Comparison of ENCODE assay signal across 22 mouse cellular contexts in the genomic region with DNA sequence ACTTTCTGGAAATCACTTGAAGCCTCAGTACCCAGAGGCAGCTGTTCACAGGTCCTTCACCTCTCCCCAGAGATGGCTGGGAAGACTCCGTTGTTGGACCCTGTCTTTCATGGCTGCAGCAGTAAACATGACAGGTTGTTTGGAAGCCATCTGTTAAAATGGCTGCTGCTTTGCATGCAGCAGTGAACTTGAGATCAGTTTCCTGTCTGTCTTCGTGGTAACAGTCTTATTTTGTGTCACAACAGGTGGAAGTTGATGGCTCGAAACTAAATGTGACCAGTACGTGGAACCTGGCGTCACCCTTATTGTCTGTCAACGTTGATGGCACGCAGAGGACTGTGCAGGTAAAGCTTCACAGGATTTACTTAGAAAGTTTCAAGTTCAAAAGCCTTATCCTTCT.
"Had no signal": no experiment of that assay in that cellular context is flagged by ENCODE, and none has a peak within 500 bp of the region (broad histone marks: within the 10 kb centered on the region; RNA-seq: fewer than 3 reads in every experiment).

No protein-coding gene starts in this region.

- ATAC-seq: liver, embryonic 12.5 days; midbrain, embryonic 16.5 days had no signal

- H3K4me2 ChIP-seq: limb, embryonic 13.5 days; liver, embryonic 12.5 days; liver, embryonic 15.5 days; lung, embryonic 15.5 days; midbrain, embryonic 11.5 days had no signal

- H3K9me3 ChIP-seq: limb, embryonic 10.5 days; limb, embryonic 13.5 days; liver, embryonic 12.5 days; liver, embryonic 15.5 days; lung, embryonic 15.5 days had no signal

- H3K4me1 ChIP-seq: limb, embryonic 10.5 days; limb, embryonic 13.5 days; liver, embryonic 12.5 days; liver, embryonic 15.5 days; lung, embryonic 15.5 days had no signal

- H3K27ac ChIP-seq: kidney, postnatal 0 days; layer of hippocampus, adult 2 months; limb, embryonic 10.5 days; limb, embryonic 13.5 days; liver, embryonic 12.5 days; liver, embryonic 15.5 days; lung, embryonic 15.5 days had no signal

- H3K9ac ChIP-seq: limb, embryonic 13.5 days; liver, embryonic 12.5 days; liver, embryonic 15.5 days; lung, embryonic 15.5 days had no signal

- H3K36me3 ChIP-seq: limb, embryonic 10.5 days; limb, embryonic 13.5 days; liver, embryonic 12.5 days; liver, embryonic 15.5 days; lung, embryonic 15.5 days had no signal

- H3K27me3 ChIP-seq: limb, embryonic 13.5 days; liver, embryonic 12.5 days; liver, embryonic 15.5 days; lung, embryonic 15.5 days had no signal

- DNase-seq: kidney, adult 18-20 months; kidney, postnatal 25 days; layer of hippocampus, adult 9-11 months; liver; lung, adult 18-20 months; lung, postnatal 10 days; lung, postnatal 36 days; retina, postnatal 1 day; right cerebral cortex, postnatal 25 days; spleen, adult 18-20 months; thymus, adult 18-20 months; thymus, postnatal 36 days had no signal

- H3K4me3 ChIP-seq: layer of hippocampus, adult 2 months; limb, embryonic 10.5 days; limb, embryonic 13.5 days; liver, embryonic 12.5 days; liver, embryonic 15.5 days; lung, embryonic 15.5 days; megakaryocyte, embryonic 14.5 days had no signal
